Mouse (Mus musculus) kidney, postnatal 14 days (tissue): ENCODE measurements around the gene Ninj2.

ENCODE experiments used
- DNase-seq: peaks from one replicate; pipeline ENCODE4 v3.0.0; 2022; ENCODE audit warnings: mixed read lengths

Gene Ninj2

GRCm38 (mm10) chr6:120094091-120094776, 1.1 kb downstream of the Ninj2 start:
- no peak for DNase-seq

DNA sequence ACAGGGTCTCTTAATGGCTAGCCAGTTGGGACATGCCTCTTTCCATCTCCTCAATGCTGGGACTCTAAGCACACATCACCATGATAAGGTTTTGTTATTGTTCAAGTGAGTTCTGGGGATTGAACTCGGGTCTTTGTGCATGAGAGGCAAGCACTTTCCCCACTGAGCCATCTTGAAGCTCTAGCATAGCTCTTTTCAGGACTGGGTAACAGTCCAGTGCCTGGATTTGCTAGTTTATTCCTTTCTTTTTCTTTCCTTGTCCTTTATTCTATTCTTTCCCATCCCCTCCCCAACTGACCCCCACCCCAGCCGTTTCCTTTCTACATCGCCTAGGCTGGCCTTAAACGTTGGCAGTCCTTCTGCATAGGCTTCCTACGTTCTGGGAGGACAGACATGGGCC, 1.9 kb downstream of the Ninj2 start:
- DNase-seq = no peak

GRCm38 (mm10) chr6:120095501-120095900, 2.4 kb downstream of the Ninj2 start:
- no peak for DNase-seq

DNA sequence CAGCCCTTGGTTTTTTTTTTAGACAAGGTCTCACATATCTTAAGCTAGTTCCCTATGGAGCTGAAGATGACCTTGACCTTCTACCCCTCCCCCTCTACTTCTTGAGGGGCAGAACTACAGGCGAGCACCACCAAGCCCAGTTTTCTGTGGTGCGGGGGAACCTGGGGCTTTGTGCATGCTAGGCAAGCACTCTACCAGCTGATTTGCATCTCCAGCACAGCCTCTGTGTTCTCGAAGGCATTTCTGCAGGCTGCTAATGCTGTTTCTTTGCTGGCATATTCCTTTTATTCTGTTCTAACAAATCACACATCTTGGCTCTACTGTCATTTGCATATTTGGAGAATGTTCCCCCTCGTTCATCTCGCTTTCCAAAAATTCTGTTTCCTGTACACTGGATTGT, 6.2 kb downstream of the Ninj2 start:
- no peak for DNase-seq

GRCm38 (mm10) chr6:120101221-120101620, 8.1 kb downstream of the Ninj2 start:
- DNase-seq = no peak

- no peak for DNase-seq
Observed at GRCm38 (mm10) chr6:120101996-120102395, 8.8 kb downstream of the Ninj2 start.

DNA sequence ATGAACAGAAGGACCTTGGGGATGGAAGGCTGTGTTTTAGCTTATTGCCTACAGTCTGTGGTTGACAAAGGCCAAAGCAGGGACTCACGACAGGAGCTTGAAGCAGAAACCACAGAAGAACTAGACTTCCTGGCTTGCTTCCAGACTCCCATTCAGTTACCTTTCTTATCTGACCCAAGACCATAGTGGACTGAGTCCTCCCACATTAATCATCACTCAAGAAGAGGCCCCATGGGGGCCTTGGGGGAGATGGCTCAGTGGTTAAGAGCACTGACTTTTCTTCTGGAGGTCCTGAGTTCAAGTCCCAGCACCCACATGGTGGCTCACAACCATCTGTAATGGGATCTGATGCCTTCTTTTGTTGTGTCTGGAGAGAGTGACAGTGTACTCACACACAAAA, 10.0 kb downstream of the Ninj2 start:
- no peak for DNase-seq

DNA sequence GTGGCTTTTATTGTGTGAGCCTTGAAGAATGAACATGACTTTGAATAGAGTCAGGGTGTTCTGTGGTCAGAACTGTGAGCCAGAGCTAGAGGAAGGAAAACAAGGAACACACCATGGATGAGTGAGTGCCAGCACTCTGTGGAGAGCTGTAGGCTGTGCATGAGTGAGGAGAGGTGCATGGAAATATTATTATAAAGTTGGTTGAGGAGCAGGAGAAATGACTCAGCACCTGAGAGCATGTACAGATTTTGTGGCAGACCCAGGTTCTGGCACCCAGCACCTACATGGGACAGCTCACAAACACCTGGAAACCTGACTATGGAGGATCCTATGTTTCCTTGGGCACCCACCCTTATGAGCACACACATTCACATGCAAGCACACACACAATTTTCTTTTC, 11.9 kb downstream of the Ninj2 start:
- no peak for DNase-seq

GRCm38 (mm10) chr6:120107586-120107985, 14.4 kb downstream of the Ninj2 start:
- DNase-seq = no peak

GRCm38 (mm10) chr6:120108061-120108460, 14.9 kb downstream of the Ninj2 start:
- no peak for DNase-seq

- DNase-seq = peak; percentile 80
Observed at GRCm38 (mm10) chr6:120109173-120109572, 16.0 kb downstream of the Ninj2 start.

DNA sequence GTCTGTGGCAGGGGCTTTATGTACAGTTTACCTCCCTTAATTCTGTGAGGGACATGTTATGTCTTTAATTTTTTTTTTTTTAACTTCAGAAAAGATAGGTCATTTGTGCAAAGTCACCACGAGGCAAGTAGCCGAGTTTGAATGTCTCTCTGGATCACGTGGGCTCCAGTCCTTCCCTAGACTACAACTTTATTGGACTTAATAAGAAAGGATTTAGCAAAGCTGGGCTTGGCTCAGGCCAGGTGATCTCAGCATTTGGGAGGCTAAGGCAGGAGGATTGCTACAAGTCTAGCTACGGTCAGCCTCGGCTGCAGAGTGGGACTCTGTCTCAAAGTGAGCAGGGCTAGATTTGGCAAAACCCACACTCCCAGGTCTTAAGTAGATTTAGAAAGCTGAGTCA, 16.8 kb downstream of the Ninj2 start:
- no peak for DNase-seq

DNA sequence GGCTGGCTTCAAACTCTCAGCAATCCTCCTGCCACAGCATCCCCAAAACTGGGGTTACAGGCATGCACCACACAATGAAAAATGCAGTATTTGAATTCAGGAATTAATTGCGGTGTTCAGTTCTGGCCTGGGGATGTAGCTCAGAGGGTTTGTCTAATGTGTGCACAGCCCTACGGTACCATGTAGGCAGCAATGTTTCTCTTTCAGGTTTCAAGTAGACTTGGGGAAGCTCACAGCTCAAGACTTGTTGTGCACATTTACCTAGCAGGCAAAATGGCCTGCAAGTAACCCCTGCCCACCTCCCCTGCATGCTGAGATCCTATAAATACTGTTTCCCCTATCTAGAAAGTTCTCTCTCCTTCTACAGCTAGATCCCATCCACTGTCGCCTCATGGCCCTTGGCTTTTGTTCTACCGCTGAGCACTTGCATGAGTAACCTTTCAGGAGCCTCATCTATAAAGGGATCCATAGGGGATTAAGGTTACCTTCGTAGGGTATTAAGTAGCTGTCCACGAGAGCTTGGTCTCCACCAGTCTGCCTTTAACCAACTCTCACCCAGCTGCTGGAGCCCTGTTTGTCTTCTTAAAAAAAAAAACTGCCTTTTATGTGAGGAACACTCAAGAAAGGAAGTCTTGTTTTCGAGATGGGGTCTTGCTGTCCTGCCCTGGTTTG, 17.7 kb downstream of the Ninj2 start:
- DNase-seq = no peak

DNA sequence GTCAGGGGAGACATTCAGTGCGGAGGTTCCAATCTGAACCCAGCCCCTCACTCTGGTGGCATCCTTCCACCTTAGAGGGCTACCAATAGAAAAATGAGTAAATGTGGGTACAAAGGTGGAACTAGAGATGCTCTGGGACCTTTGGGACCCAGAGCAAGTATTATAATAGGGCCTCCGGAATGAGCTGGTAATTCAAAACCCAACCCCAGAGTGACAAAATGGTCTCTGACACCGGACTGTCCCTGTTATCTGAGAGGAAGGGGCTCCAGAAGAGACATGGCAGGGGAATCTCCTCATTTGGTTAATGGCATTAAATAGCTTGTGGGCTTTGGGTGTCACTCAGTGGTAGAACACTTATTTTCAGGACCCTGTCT, 18.2 kb downstream of the Ninj2 start:
- DNase-seq = no peak

DNA sequence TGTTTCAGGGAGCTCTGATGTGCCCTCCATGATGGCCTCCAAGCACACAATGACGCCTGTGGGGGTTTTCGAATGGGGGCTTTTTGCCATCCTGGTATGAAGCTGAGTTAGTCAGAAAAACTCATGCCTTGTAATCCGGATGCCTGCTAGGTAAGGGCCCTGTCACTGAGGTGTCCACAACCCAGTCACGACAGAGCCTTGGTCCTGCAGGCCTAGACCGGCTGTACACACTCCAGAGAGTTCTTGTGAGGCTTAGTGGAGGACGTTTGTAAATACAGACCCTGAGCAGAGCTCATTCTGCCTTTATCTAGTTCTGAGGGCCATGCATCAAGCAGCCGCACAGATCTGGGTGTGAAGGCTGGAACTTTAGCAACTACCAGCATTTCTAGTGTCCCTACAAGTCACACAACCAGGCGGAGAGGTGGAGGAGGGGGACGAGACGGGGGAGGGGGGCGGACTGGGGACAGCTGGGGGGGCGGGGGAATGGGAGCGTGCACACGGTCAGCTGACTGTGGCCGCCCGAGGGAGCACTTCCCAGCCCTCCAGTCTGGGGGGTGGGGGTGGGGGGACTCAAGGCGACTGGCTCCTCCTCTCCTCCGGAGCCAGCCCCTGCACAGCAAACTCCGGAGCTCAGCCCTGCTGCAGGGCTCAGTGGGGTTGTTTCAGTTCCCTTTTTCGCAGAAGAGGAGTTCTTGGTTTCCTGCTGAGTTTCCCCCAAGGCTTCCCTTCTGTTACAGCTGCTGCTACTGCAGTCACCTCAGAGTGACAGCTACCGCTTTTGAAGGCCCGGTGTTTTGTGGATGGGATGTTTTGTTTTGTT, 19.0 kb downstream of the Ninj2 start:
- DNase-seq = peak; percentile 87

GRCm38 (mm10) chr6:120113856-120114255, 20.7 kb downstream of the Ninj2 start:
- no peak for DNase-seq

DNA sequence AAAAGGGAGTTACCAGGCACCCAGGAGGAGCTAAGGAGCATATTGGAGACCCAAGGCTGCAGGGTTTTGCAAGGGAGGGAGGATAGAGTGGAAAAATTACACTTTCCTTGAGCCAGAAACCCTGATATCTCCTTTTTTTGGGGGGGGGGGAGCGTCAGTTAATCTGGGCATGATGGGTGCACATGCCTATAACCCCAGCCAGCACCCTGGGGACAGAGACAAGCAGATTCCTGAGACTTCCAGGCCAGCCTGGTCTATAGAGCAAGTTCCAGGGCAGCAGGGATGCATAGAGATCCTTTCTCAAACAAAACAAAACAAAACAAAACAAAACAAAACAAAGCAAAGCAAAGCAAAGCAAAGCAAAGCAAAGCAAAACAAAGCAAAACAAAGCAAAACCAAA, 21.1 kb downstream of the Ninj2 start:
- no peak for DNase-seq

- DNase-seq = peak; percentile 83
Observed at GRCm38 (mm10) chr6:120114698-120115097, 21.5 kb downstream of the Ninj2 start.

- no peak for DNase-seq
Observed at GRCm38 (mm10) chr6:120115443-120115842, 22.3 kb downstream of the Ninj2 start.

GRCm38 (mm10) chr6:120119824-120120223, 26.7 kb downstream of the Ninj2 start:
- DNase-seq = no peak

- no peak for DNase-seq
Observed at GRCm38 (mm10) chr6:120124688-120125087, 31.5 kb downstream of the Ninj2 start.

- DNase-seq = no peak
Observed at GRCm38 (mm10) chr6:120126456-120126855, 33.3 kb downstream of the Ninj2 start.

- DNase-seq = no peak
Observed at GRCm38 (mm10) chr6:120127321-120127720, 34.2 kb downstream of the Ninj2 start.

GRCm38 (mm10) chr6:120134748-120135147, 41.6 kb downstream of the Ninj2 start:
- DNase-seq = no peak
